Mouse (Mus musculus) cerebellum, adult 9-11 months (tissue): ENCODE data around the gene Milr1.
A peak's percentile ranks its signal among the peaks of the same experiment; 100 is the strongest.

Experiments
- DNase-seq: peaks from one replicate; pipeline ENCODE4 v3.0.0; 2022

The Milr1 gene

DNA sequence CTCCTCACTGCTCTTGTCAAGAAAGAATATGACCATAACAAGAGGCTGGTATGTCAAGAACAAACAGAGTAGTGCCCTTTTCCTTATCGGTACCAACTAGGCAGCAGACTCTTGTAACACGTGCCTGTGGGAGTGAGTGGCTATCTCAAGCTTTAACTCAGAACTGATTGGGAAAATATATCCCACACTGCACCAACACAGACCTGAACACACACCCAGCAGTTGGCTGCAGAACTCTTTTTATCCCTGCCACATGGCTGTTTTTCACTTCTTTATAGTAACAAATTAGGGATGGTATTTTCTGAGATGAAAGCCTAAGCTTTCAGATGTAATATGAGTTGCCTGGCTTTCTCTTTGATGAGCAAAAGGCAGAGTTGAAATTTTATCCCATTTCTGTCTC is 64.7 kb downstream of the Milr1 start:
- no peak for DNase-seq

DNA sequence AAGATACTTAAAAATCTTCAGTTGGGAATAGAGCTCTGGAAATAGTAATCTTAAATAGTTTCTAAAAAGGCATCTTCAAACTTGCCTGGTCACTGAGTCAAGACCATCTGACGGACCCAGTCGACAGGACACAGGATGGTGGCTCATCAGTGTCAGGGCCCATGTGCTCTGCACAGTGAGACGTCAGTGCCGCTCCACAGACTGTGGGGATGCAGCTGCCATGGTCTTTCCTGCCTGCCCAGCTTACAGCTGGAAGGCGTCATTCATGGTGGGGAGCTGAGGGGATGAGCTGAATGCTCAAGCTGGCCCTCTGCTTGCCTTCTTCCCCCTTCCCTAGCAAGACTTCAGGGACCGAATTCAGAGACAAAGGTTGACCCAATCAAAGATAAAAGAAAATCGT is 65.3 kb downstream of the Milr1 start:
- DNase-seq: no peak

DNA sequence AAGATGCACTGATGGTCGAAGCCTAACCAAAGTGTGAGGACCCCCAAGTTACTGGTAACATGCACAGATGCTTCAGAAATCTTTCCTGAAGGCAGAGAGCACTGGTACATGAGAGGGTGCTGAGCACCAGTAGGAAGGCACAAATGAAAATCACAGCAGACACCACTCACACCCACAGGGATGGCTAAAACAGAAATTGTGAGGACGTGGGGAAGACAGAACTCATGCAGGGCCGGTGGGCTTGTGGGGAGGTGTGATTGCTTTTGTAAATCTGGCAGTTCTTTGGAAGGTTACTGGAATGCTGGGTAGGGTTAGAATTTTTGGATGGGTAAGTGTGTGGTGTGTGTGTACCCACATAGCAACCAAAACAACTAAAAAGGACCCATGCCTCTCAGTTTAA is 66.1 kb downstream of the Milr1 start:
- no peak for DNase-seq

GRCm38 (mm10) chr11:106817808-106818207 is 66.8 kb downstream of the Milr1 start:
- DNase-seq: peak; percentile 87

DNA sequence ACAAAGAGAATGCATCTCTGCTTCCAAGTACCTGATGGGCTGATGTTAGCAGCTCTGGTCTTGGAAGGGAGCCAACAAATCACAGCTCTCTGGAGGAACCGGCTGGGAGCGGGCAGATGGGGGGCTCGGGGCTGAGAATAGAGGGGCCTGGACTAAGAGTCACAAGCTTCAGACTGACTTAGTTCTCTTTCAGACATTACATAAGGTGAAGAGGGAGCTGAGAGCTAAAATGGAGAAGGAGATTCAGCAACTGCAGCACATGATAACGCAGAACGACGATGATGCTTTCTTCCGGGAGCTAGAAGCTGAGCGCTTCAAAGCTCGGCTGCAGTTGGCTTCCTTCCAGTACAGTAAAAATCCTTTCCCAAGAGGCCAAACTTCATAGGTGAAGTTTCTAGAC is 67.3 kb downstream of the Milr1 start:
- DNase-seq: no peak
